Mouse (Mus musculus) embryonic facial prominence, embryonic 15.5 days (tissue): ENCODE measurements around the gene Banp. TPM values are rescaled to one million over a fixed set of nuclear protein-coding genes. Genes with fewer than 3 reads are reported as not detected.

Experiments used
- ATAC-seq: fragments of 200-750 bp; cut with Nextera tagmentation; 2 replicates; pipeline ENCODE4 v1.8.0; 2017; ENCODE audit warnings: low read depth, moderate TSS enrichment; ENCODE audit not compliant: insufficient number of reproducible peaks, low FRiP score, low TSS enrichment
- H3K27ac ChIP-seq: fragments of 300-500 bp; sonication (generic); replicated peaks from 2 replicates; pipeline ENCODE4 v1.5.1; 2015; ENCODE audit warnings: mild to moderate bottlenecking, inconsistent platforms
- H3K27me3 ChIP-seq: fragments of 300-500 bp; sonication (generic); 2 replicates; pipeline ENCODE4 v1.6.1; 2015; ENCODE audit warnings: inconsistent platforms
- H3K36me3 ChIP-seq: fragments of 300-500 bp; sonication (generic); 2 replicates; pipeline ENCODE4 v1.6.1; 2015; ENCODE audit warnings: mild to moderate bottlenecking, inconsistent platforms
- H3K4me1 ChIP-seq: fragments of 300-500 bp; sonication (generic); 2 replicates; pipeline ENCODE4 v1.6.1; 2015; ENCODE audit warnings: inconsistent platforms
- H3K4me2 ChIP-seq: fragments of 300-500 bp; sonication (generic); replicated peaks from 2 replicates; pipeline ENCODE4 v1.6.1; 2015; ENCODE audit warnings: mild to moderate bottlenecking, inconsistent platforms
- H3K4me3 ChIP-seq: fragments of 300-500 bp; sonication (generic); replicated peaks from 2 replicates; pipeline ENCODE4 v1.5.1; 2015; ENCODE audit warnings: mild to moderate bottlenecking, inconsistent platforms
- H3K9ac ChIP-seq: fragments of 300-500 bp; sonication (generic); 2 replicates; pipeline ENCODE4 v1.6.1; 2015; ENCODE audit warnings: inconsistent platforms
- H3K9me3 ChIP-seq: fragments of 300-500 bp; sonication (generic); replicated peaks from 2 replicates; pipeline ENCODE4 v1.6.1; 2016; ENCODE audit warnings: inconsistent platforms
- WGBS: fragments of 180-500 bp; shearing (Covaris S2); methylation state at CpG from one replicate; pipeline ENCODE4 v1.1.7; 2015; 5-methylcytosine and 5-hydroxymethylcytosine counted together
- polyA plus RNA-seq: library from polyadenylated mRNA; unstranded; fragments of >200 nt; fragmentation: Nextera tagmentation; extraction: Ambion mirVana; gene quantifications from 2 replicates; pipeline ENCODE4 v1.2.1, GENCODE M21; 2015

The Banp gene
- polyA plus RNA-seq, 1 experiment from 2014 or later, result 46.3 TPM

- Histone ChIP-seq H3K4me2 (no peak overlapping the region), H3K27me3 (no peaks in the 10 kb centered on the region), H3K4me3 (no peak overlapping the region), H3K27ac (no peak overlapping the region), H3K4me1 (0 out of 2 replicates have a peak, but pooled peaks cover 4% of the 10 kb centered on the region), H3K9ac (no peak overlapping the region), H3K36me3 (peaks cover 58% of the 10 kb centered on the region), H3K9me3 (no peaks in the 10 kb centered on the region)
- no peak for ATAC-seq
- 84% methylated on average over 13 of the region's 13 CpGs for WGBS
Measured at GRCm38 (mm10) chr8:122006688-122007484, 57.3 kb downstream of the Banp start.

GRCm38 (mm10) chr8:122008395-122008794 is 58.8 kb downstream of the Banp start:
- H3K4me3 ChIP-seq, result no peak overlapping the region
- 0 out of 2 replicates have a peak, but pooled peaks cover 4% of the 10 kb centered on the region for H3K4me1 ChIP-seq
- H3K27ac ChIP-seq, result no peak overlapping the region; the same call in 1 of the 2 replicates
- no peak for ATAC-seq
- H3K9me3 ChIP-seq, result no peaks in the 10 kb centered on the region
- no peak overlapping the region for H3K9ac ChIP-seq
- no peak overlapping the region for H3K4me2 ChIP-seq
- H3K36me3 ChIP-seq, result peaks cover 49% of the 10 kb centered on the region
- WGBS, result 77% methylated on average over 5 of the region's 5 CpGs
- H3K27me3 ChIP-seq, result no peaks in the 10 kb centered on the region

DNA sequence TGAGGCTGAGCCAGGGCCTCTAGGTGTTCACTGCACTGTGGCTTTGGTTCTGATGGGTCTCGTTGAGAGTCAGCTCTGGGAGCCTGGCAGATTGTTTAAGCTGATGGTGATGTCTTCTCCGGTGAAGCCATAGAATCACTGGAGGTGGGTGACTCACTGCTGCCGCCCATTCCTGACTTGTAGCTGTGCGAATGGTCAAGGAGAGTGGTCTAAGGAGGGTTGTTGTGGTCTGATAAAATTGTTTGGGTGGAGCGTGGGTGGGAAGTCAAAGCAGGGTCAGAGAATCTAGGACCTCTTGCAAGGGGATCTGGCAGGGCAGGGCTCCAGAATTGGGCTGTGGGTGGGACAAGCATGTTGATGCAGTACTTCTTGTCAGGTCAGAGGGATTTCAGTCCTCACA is 61.1 kb downstream of the Banp start:
- H3K4me2 ChIP-seq, result no peak overlapping the region
- 85% methylated on average over 5 of the region's 5 CpGs for WGBS
- no peaks in the 10 kb centered on the region for H3K27me3 ChIP-seq
- peaks cover 45% of the 10 kb centered on the region for H3K36me3 ChIP-seq
- H3K4me1 ChIP-seq, result no peaks in the 10 kb centered on the region
- H3K9me3 ChIP-seq, result no peaks in the 10 kb centered on the region
- no peak overlapping the region; the same call in 1 of the 2 replicates for H3K27ac ChIP-seq
- no peak overlapping the region for H3K9ac ChIP-seq
- no peak overlapping the region for H3K4me3 ChIP-seq
- ATAC-seq, result no peak

- H3K4me2 ChIP-seq, result no peak overlapping the region
- H3K27ac ChIP-seq, result no peak overlapping the region; the same call in 1 of the 2 replicates
- no peak for ATAC-seq
- H3K4me1 ChIP-seq, result no peaks in the 10 kb centered on the region
- no peaks in the 10 kb centered on the region for H3K27me3 ChIP-seq
- peaks cover 43% of the 10 kb centered on the region for H3K36me3 ChIP-seq
- no peaks in the 10 kb centered on the region for H3K9me3 ChIP-seq
- no peak overlapping the region for H3K9ac ChIP-seq
- 56% methylated on average over 7 of the region's 7 CpGs for WGBS
- no peak overlapping the region for H3K4me3 ChIP-seq
Measured at GRCm38 (mm10) chr8:122011066-122011588, 61.6 kb downstream of the Banp start.

- Histone ChIP-seq H3K27ac (no peak overlapping the region), H3K4me2 (no peak overlapping the region), H3K36me3 (peaks cover 24% of the 10 kb centered on the region; the same call in 1 of the 2 replicates), H3K9ac (no peak overlapping the region), H3K27me3 (no peaks in the 10 kb centered on the region), H3K9me3 (no peaks in the 10 kb centered on the region), H3K4me1 (peaks cover 17% of the 10 kb centered on the region), H3K4me3 (no peak overlapping the region)
- ATAC-seq, result no peak
- whole genome bisulfite sequencing, result 65% methylated on average over 3 of the region's 3 CpGs
Measured at GRCm38 (mm10) chr8:122014606-122015005, 65.1 kb downstream of the Banp start.

DNA sequence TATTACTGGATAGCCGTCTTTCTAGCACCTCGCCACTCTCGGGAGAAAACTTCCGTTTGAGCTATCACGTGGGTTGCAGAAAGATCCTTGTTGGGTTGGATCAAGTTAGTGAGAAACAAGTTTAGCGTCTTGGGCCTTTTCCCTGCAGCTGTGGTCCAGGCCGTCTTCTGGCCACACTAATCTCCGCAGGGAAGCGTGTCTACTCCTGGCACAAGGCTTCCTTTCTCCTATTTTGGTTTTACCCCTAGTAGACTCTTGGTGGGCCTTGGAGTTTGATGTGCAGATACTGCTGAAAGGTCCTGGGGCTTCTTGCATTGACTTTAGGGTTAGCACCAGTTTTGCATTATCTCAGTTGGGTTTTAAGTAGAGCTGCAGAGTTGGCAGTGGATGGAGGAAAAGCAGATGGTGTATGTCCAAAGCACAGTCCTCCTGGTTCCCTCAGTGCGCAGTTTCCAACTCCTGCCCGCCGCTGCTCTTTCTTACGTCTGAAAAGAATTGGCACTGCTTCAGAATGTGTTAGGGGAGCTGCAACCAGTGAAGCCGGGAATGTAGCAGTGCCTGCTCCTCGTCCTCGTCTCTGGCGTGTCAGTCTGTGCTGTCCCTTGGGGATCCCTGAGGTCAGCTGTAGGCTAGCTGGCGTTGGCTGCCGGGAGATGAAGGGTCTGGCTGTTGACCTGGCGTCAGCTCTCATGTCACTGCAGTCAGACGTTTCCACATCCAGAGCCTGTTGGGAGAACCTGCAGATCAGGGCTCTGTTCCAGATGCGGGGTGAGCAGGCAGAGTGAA is 68.7 kb downstream of the Banp start:
- H3K27me3 ChIP-seq, result no peaks in the 10 kb centered on the region
- no peak overlapping the region for H3K4me2 ChIP-seq
- peaks cover 13% of the 10 kb centered on the region for H3K36me3 ChIP-seq
- ATAC-seq, result no peak
- H3K9me3 ChIP-seq, result no peaks in the 10 kb centered on the region
- 49% methylated on average over 22 of the region's 22 CpGs for WGBS
- H3K9ac ChIP-seq, result no peak overlapping the region
- peaks cover 45% of the 10 kb centered on the region for H3K4me1 ChIP-seq
- H3K27ac ChIP-seq, result peak overlapping the region; percentile 44
- H3K4me3 ChIP-seq, result no peak overlapping the region

DNA sequence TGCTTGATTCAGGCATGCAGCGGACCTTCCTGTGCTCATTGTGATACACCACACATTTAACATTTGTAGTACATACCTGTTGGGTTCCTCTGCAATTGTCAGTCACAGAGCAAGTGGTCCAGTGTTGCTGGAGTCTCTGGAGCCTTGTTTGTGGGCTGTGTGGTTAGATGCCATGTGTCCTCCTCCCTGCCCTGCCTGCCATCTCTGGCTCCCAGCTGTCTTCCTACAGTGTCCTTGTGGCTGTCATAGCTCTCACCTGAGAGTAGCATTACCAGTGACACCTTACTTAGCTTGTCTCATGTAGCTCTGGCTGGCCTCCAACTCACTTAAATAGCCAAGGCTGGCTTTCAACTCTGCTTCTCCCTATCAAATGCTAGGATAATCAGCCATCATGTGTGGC is 69.6 kb downstream of the Banp start:
- H3K4me2 ChIP-seq, result no peak overlapping the region
- H3K36me3 ChIP-seq, result peaks cover 17% of the 10 kb centered on the region
- no peak for ATAC-seq
- no peak overlapping the region for H3K27ac ChIP-seq
- H3K27me3 ChIP-seq, result no peaks in the 10 kb centered on the region
- H3K4me3 ChIP-seq, result no peak overlapping the region
- H3K4me1 ChIP-seq, result peaks cover 48% of the 10 kb centered on the region
- 89% methylated on average over 1 of the region's 1 CpGs for whole genome bisulfite sequencing
- no peak overlapping the region for H3K9ac ChIP-seq
- no peaks in the 10 kb centered on the region for H3K9me3 ChIP-seq

DNA sequence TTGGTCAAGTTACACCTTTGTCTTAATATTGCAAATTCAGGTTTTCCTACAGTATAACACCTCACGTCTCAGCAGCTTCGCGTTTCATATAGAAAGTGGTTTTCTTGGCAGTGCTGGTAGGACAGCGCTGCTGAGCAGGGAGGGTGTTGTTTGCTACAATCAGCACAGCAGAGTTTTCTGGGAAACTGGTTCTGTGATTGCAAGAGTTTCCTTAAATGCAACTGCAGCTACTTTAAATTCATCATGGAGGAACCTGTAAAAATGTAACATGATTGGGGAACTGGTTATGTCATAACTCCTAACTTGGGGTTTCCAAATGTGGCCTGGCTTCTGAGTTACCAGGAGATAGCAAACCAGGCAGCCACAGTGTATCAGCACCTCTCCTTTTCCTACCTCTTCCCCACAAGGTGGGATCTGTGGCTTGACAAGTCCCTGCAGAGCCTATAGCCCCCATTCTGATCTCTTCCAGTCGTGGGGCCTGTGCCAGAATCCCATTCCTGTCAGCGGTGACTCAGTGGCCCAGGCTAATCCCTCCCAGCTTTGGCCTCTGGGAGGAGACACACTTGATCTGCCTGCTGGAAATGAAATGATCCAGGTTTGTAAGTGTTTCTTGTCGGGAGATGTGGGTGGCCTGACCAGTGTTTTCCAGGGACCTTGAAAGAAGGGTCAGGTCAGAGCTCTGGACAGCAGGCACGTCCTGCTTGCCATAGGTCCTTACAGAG is 70.7 kb downstream of the Banp start:
- 69% methylated on average over 8 of the region's 8 CpGs for WGBS

DNA sequence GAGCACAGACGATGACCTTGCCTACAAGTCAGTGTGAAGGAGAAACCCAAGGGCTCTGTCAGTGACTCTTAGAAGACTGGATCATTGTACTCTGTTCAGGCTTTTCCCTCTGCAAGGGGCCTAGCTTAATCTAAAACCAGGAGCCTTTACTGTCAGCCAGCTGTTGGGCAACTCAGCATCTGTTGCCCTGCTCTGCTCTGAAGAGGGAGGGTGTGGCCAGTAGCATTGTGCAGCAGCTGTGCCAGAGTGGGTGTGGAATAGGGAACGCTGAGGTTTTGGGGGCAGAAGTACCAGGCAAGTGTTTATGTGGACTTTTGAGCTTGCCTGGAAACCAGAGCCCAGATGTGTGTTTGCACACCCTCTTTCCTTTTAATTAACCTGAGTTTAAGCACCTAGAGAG is 72.2 kb downstream of the Banp start:
- H3K4me2 ChIP-seq, result no peak overlapping the region
- no peaks in the 10 kb centered on the region for H3K27me3 ChIP-seq
- ATAC-seq, result peak; percentile 73; the same call in 1 of the 2 replicates
- no peaks in the 10 kb centered on the region for H3K9me3 ChIP-seq
- no peak overlapping the region for H3K4me3 ChIP-seq
- H3K27ac ChIP-seq, result peak overlapping the region; percentile 31
- H3K36me3 ChIP-seq, result peaks cover 34% of the 10 kb centered on the region
- WGBS, result 44% methylated on average over 2 of the region's 2 CpGs
- H3K9ac ChIP-seq, result no peak overlapping the region
- peaks cover 48% of the 10 kb centered on the region for H3K4me1 ChIP-seq

More for the DNA sequence above, 70.7 kb downstream of the Banp start:
- Histone ChIP-seq H3K9me3 (no peaks in the 10 kb centered on the region), H3K36me3 (peaks cover 23% of the 10 kb centered on the region), H3K4me2 (no peak overlapping the region), H3K4me1 (peaks cover 48% of the 10 kb centered on the region), H3K27ac (0 out of 2 replicates have a peak overlapping the region, but pooled peaks have one; percentile 17), H3K27me3 (no peaks in the 10 kb centered on the region), H3K4me3 (no peak overlapping the region), H3K9ac (no peak overlapping the region)
- no peak for ATAC-seq

GRCm38 (mm10) chr8:122022274-122022673 is 72.7 kb downstream of the Banp start:
- no peak for ATAC-seq
- peaks cover 48% of the 10 kb centered on the region for H3K4me1 ChIP-seq
- H3K27me3 ChIP-seq, result no peaks in the 10 kb centered on the region
- no peak overlapping the region for H3K4me3 ChIP-seq
- H3K4me2 ChIP-seq, result no peak overlapping the region
- H3K27ac ChIP-seq, result 0 out of 2 replicates have a peak overlapping the region, but pooled peaks have one; percentile 13
- no peaks in the 10 kb centered on the region for H3K9me3 ChIP-seq
- H3K36me3 ChIP-seq, result peaks cover 33% of the 10 kb centered on the region
- 73% methylated on average over 6 of the region's 6 CpGs for WGBS
- H3K9ac ChIP-seq, result no peak overlapping the region

DNA sequence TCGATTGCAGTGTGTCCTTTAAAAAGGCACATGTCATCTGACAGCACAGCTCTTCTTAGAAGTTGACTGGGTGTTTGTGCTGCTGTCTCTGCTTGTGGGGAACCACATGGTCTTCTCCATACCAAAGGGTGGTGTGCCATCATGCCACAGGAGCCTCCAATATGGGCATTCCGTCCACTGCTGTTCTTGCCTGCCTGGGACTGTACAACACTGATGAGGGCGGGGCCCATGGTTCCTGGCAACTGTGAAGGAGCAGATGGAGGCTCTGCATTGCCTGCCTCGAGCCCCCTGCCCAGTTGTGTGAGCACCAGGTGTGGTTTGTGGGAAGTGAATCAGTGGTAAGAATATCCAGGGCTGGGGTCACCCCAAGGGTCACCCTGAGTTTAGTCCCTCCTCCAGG is 73.2 kb downstream of the Banp start:
- Histone ChIP-seq H3K4me2 (no peak overlapping the region), H3K36me3 (peaks cover 32% of the 10 kb centered on the region), H3K4me1 (peaks cover 48% of the 10 kb centered on the region), H3K9ac (no peak overlapping the region), H3K27me3 (no peaks in the 10 kb centered on the region), H3K9me3 (no peaks in the 10 kb centered on the region), H3K4me3 (no peak overlapping the region), H3K27ac (no peak overlapping the region)
- no peak for ATAC-seq
- WGBS, result 66% methylated on average over 4 of the region's 4 CpGs
